Mouse (Mus musculus): Measurements from ENCODE around the gene Zfp9. TPM values are rescaled to one million over a fixed set of nuclear protein-coding genes. Genes with fewer than 3 reads are reported as not detected.

The Zfp9 gene
- polyA plus RNA-seq, 1 experiment: 1.5 TPM

Other genes starting within 250 kb of the Zfp9 start
- 10.3 and 14.0 TPM in 2 replicates for gene Bms1, start 59.8 kb downstream of the Zfp9 start, polyA plus RNA-seq (2012; ENCODE audit: insufficient read depth, insufficient read length, missing spikeins)
- 0.63 and 0.75 TPM in 2 replicates for gene Zfp248, start 23.8 kb downstream of the Zfp9 start, polyA plus RNA-seq (2012; ENCODE audit: insufficient read depth, insufficient read length, missing spikeins)
- 1.6 and 1.7 TPM in 2 replicates for gene Ankrd26, start 82.9 kb upstream of the Zfp9 start, polyA plus RNA-seq (2012; ENCODE audit: insufficient read depth, insufficient read length, missing spikeins)